Mouse (Mus musculus): ENCODE measurements at regions not wholly inside any gene's neighbourhood (a gene's known extent, or its start where the extent isn't known, plus 50 kb on each side); places are given as distances from the start of the nearest gene placed in this dataset.

DNA sequence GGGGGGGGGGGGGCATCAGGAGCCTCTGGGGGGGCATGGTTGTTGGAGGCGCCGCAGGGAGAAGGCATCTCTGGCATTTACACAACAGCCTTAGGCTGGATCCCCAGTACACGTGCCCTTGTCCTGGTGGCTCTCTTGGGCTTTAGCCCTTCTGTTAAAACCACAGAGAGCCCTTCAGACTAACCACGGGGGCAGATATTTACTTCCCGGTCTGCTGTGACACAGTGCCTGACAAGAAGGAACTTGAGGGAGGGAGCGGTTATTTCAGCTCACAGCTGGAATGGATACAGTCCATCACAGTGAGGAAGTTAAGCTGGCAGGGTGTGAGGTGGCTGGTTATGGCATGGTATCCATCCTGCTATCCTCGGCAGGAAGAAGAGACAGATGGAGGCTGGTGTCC is 71.0 kb upstream of the Gm11733 start:
- DNase-seq, result peak; percentile 97

DNA sequence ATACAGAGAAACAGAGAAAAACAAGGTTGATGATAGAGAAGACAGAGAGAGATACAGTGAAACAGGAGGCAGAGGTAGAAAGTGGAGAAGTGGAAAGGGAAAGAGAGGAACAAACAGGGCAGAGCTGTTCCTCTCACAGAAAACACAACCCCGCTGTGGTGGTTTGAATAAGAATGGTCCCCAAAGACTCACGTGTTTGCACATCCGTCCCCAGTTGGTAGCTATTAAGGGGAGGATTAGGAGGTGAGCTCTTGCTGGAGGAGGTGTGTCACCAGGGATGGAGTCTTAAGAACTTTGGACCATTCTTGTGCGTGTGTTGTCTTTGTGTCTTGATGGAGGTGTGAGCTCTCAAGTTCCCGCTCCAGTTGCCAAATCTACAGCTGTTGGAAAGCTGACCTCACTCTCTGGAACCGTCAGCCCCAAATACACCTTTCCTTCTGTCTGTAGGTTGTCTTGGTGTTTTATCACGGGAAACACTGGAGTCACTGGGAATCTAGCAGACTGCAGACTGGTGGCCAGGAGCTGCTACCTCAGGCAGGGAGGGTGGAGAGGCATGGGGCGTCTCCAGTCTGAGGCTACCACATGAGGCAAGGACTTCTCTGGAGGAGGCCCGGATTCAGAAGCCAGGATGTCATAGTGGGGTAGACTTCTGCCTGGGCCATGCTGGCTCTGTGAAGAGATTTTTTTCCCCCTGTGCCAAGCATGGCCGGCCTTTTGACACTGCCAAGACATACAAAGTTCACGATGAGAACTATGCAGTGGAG is 70.0 kb upstream of the Gm11733 start:
- peak; percentile 93 for DNase-seq

DNA sequence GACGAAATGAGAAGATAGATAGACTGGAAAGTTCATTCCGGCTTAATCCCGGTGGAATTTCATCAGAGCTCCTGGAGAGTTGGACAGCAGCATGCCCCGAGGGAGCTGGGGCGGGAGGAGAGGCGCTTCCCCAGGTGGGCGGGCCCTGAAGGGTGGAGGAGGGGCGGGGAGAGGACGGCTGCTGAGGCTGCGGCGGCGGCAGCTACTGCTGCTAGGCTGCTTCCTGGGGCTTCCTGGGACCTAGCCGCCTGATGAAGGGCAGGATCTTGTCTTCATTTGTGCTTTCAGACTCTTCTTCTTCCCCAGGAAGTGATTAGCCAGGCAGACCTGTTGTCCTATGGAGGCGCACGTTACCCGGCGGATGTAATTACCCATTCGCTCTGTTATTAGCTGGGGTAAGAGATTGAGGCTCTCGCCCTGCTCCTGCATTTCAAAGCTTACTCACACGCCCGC is 69.3 kb upstream of the Gm11733 start:
- peak; percentile 98 for DNase-seq

DNA sequence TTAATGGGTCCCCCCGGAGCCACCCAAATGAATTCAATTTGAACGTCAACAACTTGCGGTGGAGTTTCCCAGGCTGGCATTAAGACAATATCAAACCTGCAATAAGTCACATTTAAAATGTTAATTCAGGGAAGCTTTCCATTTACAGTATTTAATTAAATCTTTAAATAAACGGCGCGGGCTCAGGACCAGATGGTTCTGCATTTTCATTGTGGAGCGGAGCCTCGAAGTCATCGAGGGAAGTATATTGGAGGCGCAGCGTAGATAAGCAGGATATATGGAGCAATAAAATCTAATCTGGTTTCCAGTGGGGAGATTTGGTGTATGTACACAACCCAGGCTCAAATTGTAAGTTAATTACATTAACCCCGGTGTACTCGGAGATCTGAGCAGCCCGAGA is 68.7 kb upstream of the Gm11733 start:
- DNase-seq, result no peak

DNA sequence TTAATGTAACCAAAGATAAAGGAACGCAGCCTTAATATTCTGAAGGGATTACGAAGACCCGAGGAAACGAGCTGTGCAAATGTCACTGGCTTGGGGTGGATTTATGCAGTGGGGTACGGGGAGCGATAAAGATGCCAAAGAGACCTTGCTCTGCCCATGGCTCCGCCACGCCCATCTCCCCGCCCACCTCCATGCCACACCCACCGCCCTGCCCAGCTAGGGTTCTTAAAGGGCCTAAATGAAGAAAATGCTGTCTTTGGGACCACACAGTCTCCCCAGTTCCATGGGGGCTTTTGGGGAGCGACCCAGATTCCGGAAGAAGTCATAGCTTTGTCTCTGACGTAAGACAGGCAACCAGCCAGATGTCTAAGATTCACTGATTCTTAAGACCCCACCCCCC is 68.2 kb upstream of the Gm11733 start:
- peak; percentile 90 for DNase-seq

DNA sequence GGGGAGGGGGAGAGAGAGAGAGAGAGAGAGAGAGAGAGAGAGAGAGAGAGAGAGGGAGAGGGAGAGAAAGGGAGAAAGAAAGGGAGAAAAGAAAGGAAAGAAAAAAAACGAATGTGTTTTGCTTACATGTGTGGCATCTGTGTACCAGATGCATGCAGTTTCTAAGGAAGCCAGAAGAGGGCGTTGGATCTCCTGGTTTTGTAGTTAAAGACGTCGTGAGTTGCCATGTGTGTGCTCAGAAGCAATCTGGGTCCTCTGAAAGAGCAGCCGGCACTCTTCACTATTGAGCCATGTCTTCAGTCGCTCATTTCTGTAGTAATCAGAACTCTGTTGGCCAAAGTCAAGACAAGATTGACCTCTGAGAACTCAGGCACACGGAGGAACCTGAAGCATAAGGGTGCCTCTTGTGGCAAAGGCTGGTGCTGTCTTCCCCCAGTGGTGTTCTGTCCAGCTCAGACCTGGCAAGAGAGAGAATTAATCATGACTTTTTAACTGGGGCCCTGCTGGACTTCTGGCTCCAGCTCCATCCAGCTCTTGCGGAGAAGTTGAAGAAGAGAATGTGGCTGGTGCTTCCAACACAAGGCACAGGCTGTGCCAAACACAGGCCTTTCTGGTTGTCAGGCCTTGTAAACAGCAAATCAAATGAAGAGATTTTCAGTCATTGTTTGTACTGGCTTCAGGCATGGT is 67.0 kb upstream of the Gm11733 start:
- peak; percentile 96 for DNase-seq

DNA sequence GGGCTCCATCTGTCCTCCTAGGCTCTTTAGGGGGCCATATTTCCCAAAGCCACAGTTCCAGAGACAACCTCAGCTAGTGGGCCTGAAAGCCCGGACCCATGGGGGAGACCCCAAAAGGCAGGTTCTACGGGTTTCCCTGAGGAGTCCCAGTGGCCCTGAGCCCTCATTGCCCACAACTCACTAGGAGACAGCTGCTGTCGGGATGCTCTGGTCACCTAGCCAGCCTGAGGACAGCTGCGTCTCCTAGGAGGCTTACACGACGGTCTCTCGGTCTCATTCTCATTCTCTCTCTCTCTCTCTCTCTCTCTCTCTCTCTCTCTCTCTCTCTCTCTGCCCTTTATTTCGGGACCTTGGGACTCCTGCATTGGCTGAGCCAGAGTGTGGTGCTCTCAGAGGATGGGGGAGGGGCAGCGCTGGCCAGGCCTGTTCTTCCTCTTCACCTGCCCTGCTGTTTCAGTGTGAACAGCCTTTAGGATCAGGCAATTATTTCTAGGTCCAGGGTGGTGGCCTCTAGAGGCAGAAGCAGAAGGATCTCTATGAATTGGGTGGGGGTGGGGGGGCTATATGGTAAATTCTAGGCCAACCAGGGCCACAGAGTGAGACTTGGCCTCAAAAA is 66.1 kb upstream of the Gm11733 start:
- peak; percentile 87 for DNase-seq

DNA sequence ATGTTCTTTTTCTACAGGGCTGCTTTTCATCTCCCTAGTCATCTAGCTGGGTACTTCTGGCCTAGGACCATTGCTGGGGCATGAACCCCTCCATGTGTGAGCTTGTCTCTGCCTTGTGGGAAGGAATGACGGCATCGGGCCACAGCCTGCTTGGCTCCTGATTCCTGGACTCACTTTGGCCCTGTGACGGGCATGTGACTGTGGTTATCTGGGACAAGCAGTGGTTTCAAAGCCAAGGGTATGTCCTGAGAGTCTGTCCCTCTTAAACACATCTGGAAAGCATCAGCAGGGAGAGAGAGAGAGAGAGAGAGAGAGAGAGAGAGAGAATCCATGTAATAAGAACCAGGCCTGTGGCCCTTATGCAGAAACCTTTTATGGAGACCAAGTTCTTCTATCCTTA is 65.2 kb upstream of the Gm11733 start:
- peak; percentile 99 for DNase-seq

DNA sequence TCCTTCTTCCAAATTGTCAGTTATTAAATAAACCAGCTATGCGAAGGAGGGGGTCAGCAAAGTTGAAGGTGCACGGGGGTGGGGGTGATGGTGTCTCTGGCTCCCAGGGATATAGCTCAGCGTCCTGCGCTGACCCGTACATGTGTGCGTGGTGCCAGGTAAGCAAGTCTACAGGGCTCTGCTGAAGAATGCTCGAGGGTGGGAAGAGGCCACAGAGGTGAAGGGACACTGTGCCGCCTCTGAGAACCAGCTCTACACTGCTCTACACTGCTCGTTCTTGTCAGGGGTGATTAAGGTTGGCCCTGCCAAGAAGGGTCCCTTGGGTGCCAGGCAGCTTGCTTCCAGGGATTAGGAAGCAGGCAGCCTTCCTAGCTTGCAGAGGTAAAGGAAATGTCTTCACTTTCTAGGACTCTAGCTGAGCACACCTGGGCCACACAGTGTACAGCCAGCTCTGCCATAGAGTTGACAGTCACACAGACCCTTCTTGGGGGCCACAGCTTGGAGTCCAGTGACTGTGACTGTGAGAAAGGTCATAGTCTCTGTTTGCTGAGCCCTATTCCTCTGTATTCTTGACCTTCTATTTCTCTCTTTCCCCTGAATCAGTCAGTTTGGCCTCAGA is 64.7 kb upstream of the Gm11733 start:
- peak; percentile 92 for DNase-seq

DNA sequence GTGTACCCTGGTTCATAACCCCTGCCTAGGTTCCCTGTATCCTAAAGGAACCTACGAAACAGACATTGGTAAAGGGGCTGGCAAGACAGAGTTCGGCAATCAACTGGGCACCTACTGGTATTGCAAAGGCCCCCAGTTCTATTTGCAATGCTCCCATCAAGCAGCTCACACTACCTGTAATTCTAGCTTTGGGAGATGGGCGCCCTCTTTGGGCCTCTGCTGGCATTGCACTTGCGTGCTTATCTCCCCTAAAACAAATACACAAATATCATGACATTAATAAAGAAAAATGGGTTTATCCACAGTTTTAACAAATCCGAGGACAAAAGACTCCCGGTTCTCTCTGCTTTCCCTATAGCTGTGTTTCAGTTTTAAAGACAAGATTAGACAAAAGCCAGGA is 61.5 kb upstream of the Gm11733 start:
- DNase-seq, result no peak

DNA sequence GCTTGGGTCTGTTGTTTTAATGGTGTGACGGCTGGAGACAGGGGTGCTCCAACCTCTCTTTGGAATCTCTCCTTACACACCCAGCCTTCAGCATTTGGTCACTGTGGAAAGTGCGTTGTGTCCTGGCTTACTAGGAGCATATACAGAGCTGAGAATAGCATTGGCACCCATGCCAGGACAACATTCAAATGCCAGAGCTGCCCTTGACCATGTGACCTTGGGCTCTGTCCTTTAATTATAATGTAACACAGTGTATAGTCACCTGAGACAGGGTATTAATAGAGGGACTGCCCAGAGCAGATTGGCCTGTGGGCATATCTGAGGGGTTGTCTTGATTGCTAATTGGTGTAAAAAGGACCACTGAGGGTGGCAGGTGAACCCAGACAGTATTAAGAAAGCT is 60.7 kb upstream of the Gm11733 start:
- DNase-seq, result peak; percentile 97

DNA sequence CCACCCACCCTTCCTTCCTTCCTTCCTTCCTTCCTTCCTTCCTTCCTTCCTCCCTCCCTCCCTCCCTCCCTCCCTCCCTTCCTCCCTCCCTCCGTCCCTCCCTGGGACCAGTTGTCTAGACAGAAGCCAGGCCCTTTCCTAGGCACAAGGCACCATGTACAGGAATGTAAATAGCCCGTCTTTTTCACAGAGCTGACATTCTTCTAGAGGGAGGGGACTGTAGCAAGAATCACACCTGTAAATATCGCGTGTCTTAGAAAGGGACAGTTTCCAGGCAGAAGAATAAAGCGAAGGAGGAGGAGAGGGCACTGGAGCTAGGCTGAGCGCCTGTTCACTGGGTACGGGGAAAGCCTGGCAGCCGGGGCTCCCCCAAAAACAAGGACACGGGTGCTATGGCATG is 58.7 kb upstream of the Gm11733 start:
- DNase-seq, result no peak

DNA sequence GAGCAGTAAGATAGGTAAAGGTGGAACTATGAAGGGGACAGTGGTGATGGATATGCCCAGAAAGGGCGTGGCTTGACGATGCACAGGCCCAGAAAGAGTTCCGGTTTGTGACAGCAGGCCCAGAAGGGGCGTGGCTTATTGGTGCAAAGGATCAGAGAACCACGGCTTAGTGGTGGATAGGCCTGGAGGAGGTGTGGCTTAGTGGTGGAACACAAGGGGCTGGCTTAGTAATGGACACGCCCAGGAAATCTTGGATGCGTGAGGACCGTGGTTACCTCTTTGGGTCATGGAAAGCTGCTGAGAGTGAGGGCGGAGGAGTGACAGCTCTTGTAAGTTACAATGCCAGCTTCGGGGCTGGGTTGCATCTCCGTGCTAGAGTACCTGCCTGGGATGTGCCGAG is 58.2 kb upstream of the Gm11733 start:
- DNase-seq, result peak; percentile 98

DNA sequence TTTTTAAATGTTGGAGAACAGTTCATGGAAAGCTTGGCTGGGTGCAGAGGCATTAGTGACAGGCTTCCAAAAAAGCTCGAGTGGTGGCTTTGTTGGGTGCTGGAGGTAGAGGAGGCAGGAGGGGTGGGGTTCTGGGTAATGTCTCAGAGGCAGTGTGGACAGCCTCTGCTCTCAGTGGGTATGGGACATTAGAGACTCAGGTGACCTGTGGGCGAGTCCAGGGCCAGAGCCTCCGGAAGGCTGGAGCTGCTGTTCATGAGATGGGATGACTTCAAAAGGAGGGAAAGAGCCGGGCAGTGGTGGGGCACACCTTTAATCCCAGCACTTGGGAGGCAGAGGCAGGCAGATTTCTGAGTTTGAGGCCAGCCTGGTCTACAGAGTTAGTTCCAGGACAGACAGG is 57.5 kb upstream of the Gm11733 start:
- peak; percentile 93 for DNase-seq

DNA sequence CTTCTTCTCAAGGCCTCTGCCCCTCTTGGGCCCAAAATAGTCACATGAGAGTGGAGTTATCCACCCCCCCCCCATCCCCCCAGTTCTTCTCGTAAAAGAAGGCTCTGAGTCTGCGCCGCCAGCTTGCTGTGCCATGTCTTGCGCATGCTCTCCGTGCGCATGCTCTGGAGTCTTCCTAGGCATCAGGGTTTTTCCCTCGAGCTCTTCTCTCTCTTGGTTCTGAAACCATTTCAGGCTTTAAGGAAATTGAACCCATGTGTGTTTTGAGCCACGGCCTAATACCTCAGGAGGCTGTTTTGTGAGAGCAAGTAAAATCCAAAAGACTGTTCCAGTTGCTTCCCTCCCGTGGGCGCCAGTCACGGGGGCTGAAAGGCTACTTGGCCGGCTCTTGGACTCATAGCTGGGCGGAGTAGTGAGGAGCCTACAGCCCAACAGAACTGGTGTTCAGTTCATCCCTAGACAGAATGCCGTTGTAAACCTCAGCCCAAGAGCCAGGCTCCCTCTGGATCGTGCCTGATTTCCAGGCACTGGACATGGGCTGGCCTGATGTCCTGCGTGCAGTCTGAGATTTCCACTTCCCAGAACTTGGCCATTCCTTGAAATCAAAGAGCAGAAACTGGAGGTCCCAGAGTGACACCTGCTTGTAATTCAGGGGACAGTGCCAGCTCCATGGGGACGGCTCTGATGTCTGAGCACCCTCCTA is 56.2 kb upstream of the Gm11733 start:
- DNase-seq, result peak; percentile 93

DNA sequence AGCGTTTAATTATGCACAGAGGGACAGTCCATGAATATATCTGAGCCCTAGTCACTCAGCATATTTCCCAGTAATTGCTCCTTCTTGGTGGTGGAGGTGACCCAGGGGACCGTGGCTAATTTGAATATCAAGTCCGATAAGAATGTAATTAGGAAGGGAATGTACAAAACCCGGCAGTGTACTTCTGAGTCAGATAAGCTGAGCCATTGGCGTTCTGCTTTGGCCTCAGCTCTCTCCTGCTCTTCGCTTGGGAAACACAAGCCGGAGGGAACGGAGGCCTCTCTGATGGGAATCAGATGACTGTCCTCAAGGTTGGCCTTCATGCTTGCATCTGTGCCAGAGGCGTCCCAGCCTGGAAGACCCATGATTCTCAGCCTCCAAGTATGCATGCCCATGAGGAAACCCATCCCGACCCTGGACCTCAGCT is 54.8 kb upstream of the Gm11733 start:
- DNase-seq, result peak; percentile 98

DNA sequence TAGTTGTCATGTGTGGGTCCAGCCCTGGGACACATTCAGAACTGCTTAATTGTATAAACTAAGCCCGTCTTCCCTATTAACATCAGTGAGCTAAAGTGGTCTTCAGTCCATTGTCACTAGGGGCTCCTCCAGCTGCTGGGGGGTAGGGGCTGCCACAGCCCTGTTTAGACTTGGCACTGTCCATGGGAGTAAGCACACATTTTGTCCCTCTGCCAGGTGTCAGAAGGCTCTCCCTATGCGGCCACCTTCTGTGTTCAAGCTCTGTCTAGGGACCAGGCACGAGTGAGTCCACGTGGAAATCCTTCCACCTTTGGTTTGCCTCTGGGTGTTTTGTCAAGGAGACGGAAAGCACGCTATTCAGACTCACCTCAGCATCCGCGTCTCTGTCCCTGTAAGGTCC is 54.3 kb upstream of the Gm11733 start:
- peak; percentile 96 for DNase-seq

DNA sequence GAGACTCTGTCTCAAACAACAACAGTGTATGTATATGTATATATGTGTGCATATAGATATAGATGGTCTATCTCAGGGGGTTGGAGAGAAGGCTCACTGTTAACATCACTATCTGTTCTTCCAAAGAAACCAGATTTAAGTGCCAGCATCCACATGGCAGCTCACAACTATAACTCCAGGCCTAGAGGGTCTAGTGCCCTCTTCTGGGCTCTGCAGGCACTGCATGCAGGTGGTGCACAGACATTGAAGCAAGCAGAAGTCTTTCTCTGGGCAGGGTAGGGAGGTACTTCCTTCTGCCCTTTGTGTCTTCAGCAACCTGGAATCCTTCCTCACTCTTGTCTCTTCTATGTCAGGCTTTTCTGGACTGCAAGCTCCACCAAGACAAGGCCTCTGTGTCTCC is 50.1 kb upstream of the Gm11733 start:
- DNase-seq, result no peak

Measured in heart, adult 11 months (tissue).